Mouse (Mus musculus) CH12.LX (cell line): ENCODE data around the gene Tshz3. TPM values are rescaled to one million over a fixed set of nuclear protein-coding genes. Genes with fewer than 3 reads are reported as not detected.

Experiments used
- DNase-seq: peaks from one replicate; pipeline ENCODE4 v3.0.0-alpha.2; 2013; ENCODE audit errors: extremely low read depth
- H3K27ac ChIP-seq: 2 replicates; pipeline ENCODE4 v1.5.1; 2012; ENCODE audit warnings: low read depth, mild to moderate bottlenecking, control low read depth, moderate library complexity; ENCODE audit not compliant: insufficient read depth
- H3K27me3 ChIP-seq: replicated peaks from 2 replicates; pipeline ENCODE3; 2012; ENCODE audit warnings: inconsistent platforms
- H3K36me3 ChIP-seq, 2 experiments: replicated peaks in 1 of 2; 2 replicates each; pipeline versions ENCODE3 to v1.6.1; 2012; ENCODE audit warnings: inconsistent platforms in 1 of 2, low read length in 1 of 2, mild to moderate bottlenecking in 1 of 2, mixed read lengths in 1 of 2, moderate library complexity in 1 of 2; ENCODE audit not compliant: control insufficient read depth in 1 of 2, insufficient read depth in 1 of 2
- H3K4me1 ChIP-seq, 2 experiments: 2 replicates each; pipeline ENCODE4 v1.6.1; 2012; ENCODE audit warnings: inconsistent platforms in 1 of 2, moderate library complexity in 1 of 2; ENCODE audit not compliant: insufficient read depth in 2 of 2, control insufficient read depth in 1 of 2
- H3K4me2 ChIP-seq: 2 replicates; pipeline ENCODE4 v1.6.1; 2012; ENCODE audit warnings: low read depth, mild to moderate bottlenecking, control low read depth; ENCODE audit not compliant: poor library complexity, insufficient read depth, severe bottlenecking
- H3K4me3 ChIP-seq, 3 experiments: fragments of 150-350 bp in 1 of 3; sonication (generic) in 1 of 3; replicated peaks in 1 of 3; 2 replicates each; pipeline versions ENCODE3 to v1.5.1; 2011 to 2012; ENCODE audit warnings: low read depth in 2 of 3, low read length in 2 of 3, mild to moderate bottlenecking in 2 of 3, moderate library complexity in 2 of 3, control low read depth in 1 of 3, improper control_type of control experiment in 1 of 3, inconsistent platforms in 1 of 3, mixed read lengths in 1 of 3; ENCODE audit not compliant: poor library complexity in 1 of 3
- H3K79me2 ChIP-seq: replicated peaks from 2 replicates; pipeline ENCODE4 v1.6.1; 2012; ENCODE audit warnings: mild to moderate bottlenecking, moderate library complexity; ENCODE audit not compliant: control insufficient read depth, poor library complexity, insufficient read depth, severe bottlenecking; ENCODE audit errors: extremely low read depth
- H3K9ac ChIP-seq: 2 replicates; pipeline ENCODE4 v1.6.1; 2012; ENCODE audit warnings: low read depth, mild to moderate bottlenecking, control low read depth, moderate library complexity; ENCODE audit not compliant: insufficient read depth
- H3K9me3 ChIP-seq: replicated peaks from 2 replicates; pipeline ENCODE3; 2012; ENCODE audit warnings: low read length, inconsistent platforms, mixed read lengths
- CHD1 ChIP-seq: IDR thresholded peaks from 2 replicates; pipeline ENCODE4 v1.6.1; 2012; ENCODE audit warnings: low read depth, low read length, improper control_type of control experiment, inconsistent platforms
- CHD2 ChIP-seq: IDR thresholded peaks from 2 replicates; pipeline ENCODE4 v1.6.1; 2011; ENCODE audit warnings: low read length, improper control_type of control experiment
- CTCF ChIP-seq, 2 experiments: IDR thresholded peaks in 1 of 2; conservative IDR thresholded peaks in 1 of 2; 2 replicates each; pipeline ENCODE4 v1.5.1; 2011 to 2012; ENCODE audit warnings: low read depth in 2 of 2, low read length in 2 of 2, improper control_type of control experiment in 1 of 2, inconsistent platforms in 1 of 2, mild to moderate bottlenecking in 1 of 2, moderate library complexity in 1 of 2
- ETS1 ChIP-seq: conservative IDR thresholded peaks from 2 replicates; pipeline ENCODE4 v1.6.1; 2012; ENCODE audit warnings: low read depth, mild to moderate bottlenecking, inconsistent platforms, low read length, improper control_type of control experiment, moderate library complexity
- HCFC1 ChIP-seq: IDR thresholded peaks from 2 replicates; pipeline ENCODE4 v1.6.1; 2012; ENCODE audit warnings: low read depth, mild to moderate bottlenecking, inconsistent platforms, low read length, improper control_type of control experiment
- JUND ChIP-seq: conservative IDR thresholded peaks from 2 replicates; pipeline ENCODE4 v1.6.1; 2011; ENCODE audit warnings: low read depth, low read length, improper control_type of control experiment
- KAT2A ChIP-seq: IDR thresholded peaks from 2 replicates; pipeline ENCODE4 v1.6.1; 2012; ENCODE audit warnings: low read length, improper control_type of control experiment, inconsistent platforms; ENCODE audit not compliant: insufficient replicate concordance
- MAZ ChIP-seq: IDR thresholded peaks from 2 replicates; pipeline ENCODE4 v1.6.1; 2012; ENCODE audit warnings: low read depth, mild to moderate bottlenecking, inconsistent platforms, low read length, improper control_type of control experiment, moderate library complexity
- MEF2A ChIP-seq: IDR thresholded peaks from 2 replicates; pipeline ENCODE4 v1.6.1; 2014; ENCODE audit warnings: low read depth, mild to moderate bottlenecking, inconsistent platforms, low read length, improper control_type of control experiment, borderline replicate concordance
- NRF1 ChIP-seq: IDR thresholded peaks from 2 replicates; pipeline ENCODE4 v1.6.1; 2014; ENCODE audit warnings: low read depth, mild to moderate bottlenecking, inconsistent platforms, low read length, improper control_type of control experiment, moderate library complexity
- PAX5 ChIP-seq: IDR thresholded peaks from 2 replicates; pipeline ENCODE4 v1.6.1; 2012; ENCODE audit warnings: low read length, inconsistent platforms, mixed read lengths
- POLR2A ChIP-seq: IDR thresholded peaks from 2 replicates; pipeline ENCODE4 v1.6.1; 2011; ENCODE audit warnings: low read depth, mild to moderate bottlenecking, improper control_type of control experiment, low read length
- RAD21 ChIP-seq: IDR thresholded peaks from 2 replicates; pipeline ENCODE4 v1.6.1; 2011; ENCODE audit warnings: low read depth, mild to moderate bottlenecking, low read length, improper control_type of control experiment, moderate library complexity
- RCOR1 ChIP-seq: conservative IDR thresholded peaks from 2 replicates; pipeline ENCODE4 v1.6.1; 2012; ENCODE audit warnings: low read depth, mild to moderate bottlenecking, inconsistent platforms, low read length, improper control_type of control experiment
- SIN3A ChIP-seq: IDR thresholded peaks from 2 replicates; pipeline ENCODE4 v1.6.1; 2012; ENCODE audit warnings: low read length, improper control_type of control experiment, inconsistent platforms
- SMC3 ChIP-seq: IDR thresholded peaks from 2 replicates; pipeline ENCODE4 v1.6.1; 2011; ENCODE audit warnings: low read depth, low read length, improper control_type of control experiment
- TBP ChIP-seq: conservative IDR thresholded peaks from 2 replicates; pipeline ENCODE4 v1.6.1; 2011; ENCODE audit warnings: low read depth, low read length, improper control_type of control experiment
- UBTF ChIP-seq: IDR thresholded peaks from 2 replicates; pipeline ENCODE4 v1.6.1; 2012; ENCODE audit warnings: low read depth, mild to moderate bottlenecking, inconsistent platforms, low read length, improper control_type of control experiment, moderate library complexity
- USF2 ChIP-seq: conservative IDR thresholded peaks from 2 replicates; pipeline ENCODE4 v1.6.1; 2011; ENCODE audit warnings: low read depth, low read length, improper control_type of control experiment
- ZC3H11A ChIP-seq: IDR thresholded peaks from 2 replicates; pipeline ENCODE4 v1.6.1; 2012; ENCODE audit warnings: low read depth, mild to moderate bottlenecking, inconsistent platforms, low read length, improper control_type of control experiment
- ZKSCAN1 ChIP-seq: IDR thresholded peaks from 2 replicates; pipeline ENCODE4 v1.6.1; 2012; ENCODE audit warnings: low read depth, inconsistent platforms, low read length, improper control_type of control experiment, borderline replicate concordance
- ZNF384 ChIP-seq: IDR thresholded peaks from 2 replicates; pipeline ENCODE4 v1.6.1; 2012; ENCODE audit warnings: low read depth, low read length, improper control_type of control experiment, inconsistent platforms
- dilution Hi-C: fragments of 300-500 bp; cut with MboI; formaldehyde crosslinking; loops from 2 replicates; pipeline ENCODE4 v1.14.3; 2020; ENCODE audit warnings: low sequenced_read_pairs; ENCODE audit not compliant: extremely low pct_unique_long_range_greater_than_20kb, extremely low pct_ligation_motif_present
- in situ Hi-C: fragments of 300-500 bp; cut with MboI; formaldehyde crosslinking; loops from 3 replicates; pipeline ENCODE4 v1.14.3; 2019; ENCODE audit warnings: low sequenced_read_pairs, low pct_ligation_motif_present, low pct_unique_long_range_greater_than_20kb, mixed read lengths
- polyA plus RNA-seq: library from polyadenylated mRNA; unstranded; fragments of >175 nt; gene quantifications from 2 replicates; pipeline ENCODE4 v1.2.1, GENCODE M21; 2012; ENCODE audit warnings: low read depth; ENCODE audit not compliant: insufficient read length
- total RNA-seq, 2 experiments: library from RNA; depleted of rRNA; stranded (reverse); fragments of 300-350 nt in 1 of 2; fragments of >200 nt in 1 of 2; gene quantifications; 2 replicates each; pipeline ENCODE4 v1.2.3; 2012 to 2014

The Tshz3 gene
- total and polyA plus RNA-seq, 3 experiments, result not detected

DNA sequence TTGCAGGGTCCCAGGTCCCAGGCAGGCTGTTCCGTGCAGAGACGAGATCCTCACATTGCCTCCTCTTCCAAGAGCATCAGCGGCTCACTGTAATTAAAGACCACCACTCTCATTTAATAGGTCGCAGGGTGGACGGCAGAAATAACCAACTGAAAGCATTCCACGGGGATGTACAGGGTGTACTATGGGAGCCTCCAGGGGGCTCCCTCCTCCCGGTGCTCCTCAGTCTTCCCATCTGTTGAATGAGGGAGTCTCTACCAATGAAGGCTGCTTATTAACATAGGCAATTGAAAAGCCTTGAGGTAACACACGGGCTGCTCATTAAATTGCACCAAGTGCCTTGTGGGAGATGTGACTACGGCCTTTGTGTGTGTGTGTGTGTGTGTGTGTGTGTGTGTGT, 37.3 kb upstream of the Tshz3 start:
- Histone ChIP-seq H3K4me3 (no peak overlapping the region), H3K36me3 (no peaks in the 10 kb centered on the region), H3K79me2 (no peaks in the 10 kb centered on the region), H3K27ac (no peak overlapping the region), H3K4me2 (no peak overlapping the region), H3K9me3 (peaks cover 82% of the 10 kb centered on the region), H3K4me1 (no peaks in the 10 kb centered on the region), H3K9ac (no peak overlapping the region), H3K27me3 (no peaks in the 10 kb centered on the region)
- dilution Hi-C loops, result no loop called here
- no peak for TF ChIP-seq MEF2A
- no peak for TF ChIP-seq UBTF
- no peak for TF ChIP-seq SMC3
- DNase-seq, result no peak
- in situ Hi-C loops, result no loop called here

DNA sequence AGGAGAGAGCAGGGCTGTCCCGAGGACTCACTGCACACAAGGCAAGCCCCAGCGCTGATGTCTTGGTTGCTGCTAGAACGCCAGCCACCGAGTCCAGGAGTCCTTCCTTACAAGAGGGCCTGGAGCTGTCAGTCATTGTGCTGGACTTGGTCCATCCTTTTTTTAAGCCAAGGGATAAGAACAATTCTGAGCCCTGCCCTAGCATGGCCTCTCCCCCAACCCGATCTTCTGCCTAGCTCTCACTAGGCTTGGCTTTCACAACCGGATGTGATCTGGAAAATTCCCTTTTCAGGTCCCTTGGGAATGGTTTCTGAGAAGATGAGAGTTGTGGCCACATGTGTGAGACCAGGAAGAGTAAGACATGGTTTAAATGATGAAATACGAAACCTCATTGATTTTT, 34.5 kb upstream of the Tshz3 start:
- peaks cover 81% of the 10 kb centered on the region for H3K9me3 ChIP-seq
- H3K4me2 ChIP-seq, result no peak overlapping the region
- H3K79me2 ChIP-seq, result no peaks in the 10 kb centered on the region
- H3K36me3 ChIP-seq, result no peaks in the 10 kb centered on the region
- TF ChIP-seq MAZ (no peak), CTCF (conservative IDR thresholded peaks at IDR 0.05 in 1 of 2, IDR thresholded peaks at IDR 0.05 in 1 of 2; ENCODE audit: low read depth in 2 of 2, low read length in 2 of 2) (no peak), CHD2 (no peak), ETS1 (no peak), POLR2A (no peak), ZNF384 (no peak), SIN3A (no peak), ZKSCAN1 (no peak), USF2 (no peak), NRF1 (no peak), ZC3H11A (no peak)
- TF ChIP-seq, all 38 proteins: peak for 0
- no peak overlapping the region for H3K4me3 ChIP-seq
- in situ Hi-C loops, result no loop called here
- no peaks in the 10 kb centered on the region for H3K27me3 ChIP-seq
- H3K4me1 ChIP-seq, result no peaks in the 10 kb centered on the region
- dilution Hi-C loops, result no loop called here
- DNase-seq, result no peak
- no peak overlapping the region for H3K27ac ChIP-seq
- no peak overlapping the region for H3K9ac ChIP-seq

DNA sequence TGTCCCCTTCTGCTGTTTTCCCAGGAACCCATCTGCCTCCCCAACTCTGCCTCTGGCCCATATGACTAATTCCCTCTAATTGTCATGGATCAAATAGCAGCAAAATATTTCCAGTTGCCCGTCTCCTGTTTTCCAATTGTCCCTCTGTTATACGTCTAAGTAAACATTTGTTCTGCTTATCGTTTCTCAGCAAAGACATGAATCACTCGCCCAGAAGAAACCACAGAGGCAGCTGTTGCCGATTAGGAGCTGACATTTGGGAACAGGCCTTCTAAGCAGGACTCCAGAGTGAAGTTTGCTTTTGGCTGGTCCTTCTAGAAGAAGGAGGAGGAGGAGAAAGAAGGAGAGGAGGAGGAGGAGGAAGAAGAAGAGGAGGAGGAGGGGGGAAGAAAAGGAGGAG, 30.2 kb upstream of the Tshz3 start:
- TF ChIP-seq KAT2A (no peak), CHD1 (no peak), UBTF (no peak), HCFC1 (no peak), PAX5 (no peak), RCOR1 (no peak), MAZ (no peak), TBP (no peak), JUND (no peak), ZNF384 (no peak), RAD21 (no peak)
- H3K9me3 ChIP-seq, result peaks cover 81% of the 10 kb centered on the region
- no peak overlapping the region for H3K9ac ChIP-seq
- no peak overlapping the region for H3K27ac ChIP-seq
- H3K27me3 ChIP-seq, result no peaks in the 10 kb centered on the region
- no peaks in the 10 kb centered on the region for H3K4me1 ChIP-seq
- no peaks in the 10 kb centered on the region for H3K79me2 ChIP-seq
- H3K36me3 ChIP-seq, result no peaks in the 10 kb centered on the region
- dilution Hi-C loops, result no loop called here
- DNase-seq, result no peak
- H3K4me2 ChIP-seq, result no peak overlapping the region
- H3K4me3 ChIP-seq, result no peak overlapping the region
- in situ Hi-C loops, result no loop called here
